Mouse (Mus musculus) central nervous system, embryonic 11.5 days (tissue): ENCODE data around the gene Ntf3. TPM values are rescaled to one million over a fixed set of nuclear protein-coding genes. Genes with fewer than 3 reads are reported as not detected.

Experiments
- polyA plus RNA-seq: library from polyadenylated mRNA; depleted of rRNA; stranded (reverse); fragments of >200 nt; gene quantifications from 2 replicates; pipeline ENCODE4 v1.2.3, GENCODE M21; 2012; rRNA removed

The Ntf3 gene
- polyA plus RNA-seq: 2.3 and 9.5 TPM in 2 replicates

GRCm38 (mm10) chr6:126166548-126167207 lies at the start of gene Ntf3:
TSS of gene Ntf3 (minus strand) at chr6:126166910.

